Mouse (Mus musculus): ENCODE data around the gene Upb1. TPM values are rescaled to one million over a fixed set of nuclear protein-coding genes. Genes with fewer than 3 reads are reported as not detected.
"Not testable (repeated sequence)": the region's sequence is repeated elsewhere in the genome, so short reads cannot be mapped to it uniquely, and the experiment has no call there.

Upb1 gene
- 0.11 TPM in 1 of 2 replicates, not detected in the other for polyA plus RNA-seq (2014; fragmentation: Nextera tagmentation; extraction: Ambion mirVana)

DNA sequence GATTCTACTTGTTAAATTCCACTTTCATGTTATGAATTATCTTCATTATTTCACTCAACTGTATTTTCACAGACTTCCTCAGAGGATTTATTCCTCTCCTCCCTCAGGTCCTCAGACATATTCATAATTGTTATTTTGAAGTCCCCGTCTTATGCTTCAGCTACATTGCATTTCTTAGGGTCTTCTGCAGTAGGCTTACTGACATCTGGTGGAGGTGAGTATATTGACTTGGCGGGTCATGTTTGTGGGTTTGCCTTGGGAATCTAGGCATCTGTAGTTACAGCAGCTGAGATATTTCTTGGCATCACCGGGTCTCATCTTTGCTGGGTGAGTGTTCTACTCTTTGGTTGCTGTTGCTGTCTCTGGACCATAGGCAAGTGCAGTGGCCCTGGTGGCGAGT is at the start of gene Upb1:
Gene Upb1 (plus strand): TSS at position 158 of the 400 bp plus-strand sequence.
- no peaks in the 10 kb centered on the region for H3K27me3 ChIP-seq (ENCODE audit: control insufficient read depth, insufficient read depth, low read length)
- ATAC-seq (ENCODE audit: low FRiP score) (no peak), DNase-seq (ENCODE audit: low spot score) (no peak)
- H3K4me2 ChIP-seq (replicated peaks; ENCODE audit: low read depth, low read length): no peak within 1 kb of the TSS
- H3K4me3 ChIP-seq (ENCODE audit: low read depth, low read length): no peak within 1 kb of the TSS
- H3K36me3 ChIP-seq (ENCODE audit: control insufficient read depth, insufficient read depth, low read length): no peaks in the 10 kb centered on the region
- H3K9me3 ChIP-seq (ENCODE audit: control insufficient read depth, low read length): no peaks in the 10 kb centered on the region
- H3K27ac ChIP-seq (ENCODE audit: low read depth, low read length): no peak within 1 kb of the TSS
- WGBS: 89% methylated on average over 4 of the region's 4 CpGs
- no peak within 1 kb of the TSS for H3K9ac ChIP-seq (ENCODE audit: low read depth, low read length)
- H3K4me1 ChIP-seq (replicated peaks; ENCODE audit: control insufficient read depth, insufficient read depth, low read length): no peaks in the 10 kb centered on the region

- no peaks in the 10 kb centered on the region for H3K27me3 ChIP-seq (ENCODE audit: control insufficient read depth, insufficient read depth, low read length)
- H3K4me3 ChIP-seq (ENCODE audit: low read depth, low read length): no peak overlapping the region
- no peaks in the 10 kb centered on the region for H3K36me3 ChIP-seq (ENCODE audit: control insufficient read depth, insufficient read depth, low read length)
- ATAC-seq (ENCODE audit: low FRiP score): no peak
- H3K27ac ChIP-seq (ENCODE audit: low read depth, low read length): no peak overlapping the region
- no peak for DNase-seq (ENCODE audit: low spot score)
- 97% methylated on average over 12 of the region's 12 CpGs for WGBS
- H3K9me3 ChIP-seq (ENCODE audit: control insufficient read depth, low read length): no peaks in the 10 kb centered on the region
- no peaks in the 10 kb centered on the region for H3K4me1 ChIP-seq (replicated peaks; ENCODE audit: control insufficient read depth, insufficient read depth, low read length)
- no peak overlapping the region for H3K9ac ChIP-seq (ENCODE audit: low read depth, low read length)
- no peak overlapping the region for H3K4me2 ChIP-seq (replicated peaks; ENCODE audit: low read depth, low read length)
These were observed 48.4 kb upstream of the Upb1 start for GRCm38 (mm10) chr10:75352541-75352940.

DNA sequence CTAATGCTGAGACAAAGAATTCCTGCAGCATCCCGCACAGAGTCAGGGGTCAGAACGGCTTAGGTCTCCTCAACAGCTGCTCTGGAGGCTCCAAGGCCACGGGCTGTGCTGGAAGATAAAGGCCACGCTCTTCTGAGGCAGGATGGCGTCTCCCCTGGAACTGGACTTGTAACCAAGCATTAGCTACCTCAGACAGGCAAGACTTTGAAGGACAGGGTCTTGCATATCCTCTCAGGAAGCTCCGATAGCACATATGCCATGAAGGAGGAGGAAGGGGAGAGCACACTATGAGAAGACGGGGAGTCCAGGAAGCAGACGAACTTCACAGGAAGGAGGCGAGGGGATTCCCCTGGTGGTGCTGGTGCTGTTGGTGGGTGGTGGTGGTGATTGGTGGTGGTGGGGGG is 47.1 kb upstream of the Upb1 start:
- not testable (repeated sequence) for H3K4me2 ChIP-seq (replicated peaks; ENCODE audit: low read depth, low read length); DNase-seq (ENCODE audit: low spot score); H3K9ac ChIP-seq (ENCODE audit: low read depth, low read length); ATAC-seq (ENCODE audit: low FRiP score); H3K4me3 ChIP-seq (ENCODE audit: low read depth, low read length); H3K9me3 ChIP-seq (ENCODE audit: control insufficient read depth, low read length); H3K4me1 ChIP-seq (replicated peaks; ENCODE audit: control insufficient read depth, insufficient read depth, low read length); H3K27me3 ChIP-seq (ENCODE audit: control insufficient read depth, insufficient read depth, low read length); H3K36me3 ChIP-seq (ENCODE audit: control insufficient read depth, insufficient read depth, low read length); H3K27ac ChIP-seq (ENCODE audit: low read depth, low read length)
- WGBS: 75% methylated on average over 8 of the region's 9 CpGs

DNA sequence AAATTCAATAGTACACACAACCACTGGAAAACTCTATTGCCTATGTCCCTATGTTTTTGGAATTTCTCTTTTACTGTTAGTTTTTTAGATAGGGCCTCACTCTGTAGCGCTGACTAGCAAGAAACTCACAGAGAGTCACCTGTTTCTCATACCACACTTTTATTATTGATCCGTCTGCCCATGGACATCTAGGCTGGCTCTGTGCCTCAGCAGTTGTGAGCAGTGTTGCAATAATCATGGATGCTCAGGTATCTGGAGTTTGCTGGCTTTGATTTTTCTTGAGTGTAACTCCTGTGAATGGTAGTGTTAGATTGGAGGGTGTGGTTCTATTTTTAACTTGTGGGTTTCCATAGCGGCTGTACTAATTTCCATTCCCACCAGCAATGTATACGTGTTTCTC is 45.6 kb upstream of the Upb1 start:
- no peak overlapping the region for H3K4me2 ChIP-seq (replicated peaks; ENCODE audit: low read depth, low read length)
- no peak overlapping the region for H3K27ac ChIP-seq (ENCODE audit: low read depth, low read length)
- H3K4me1 ChIP-seq (replicated peaks; ENCODE audit: control insufficient read depth, insufficient read depth, low read length): no peaks in the 10 kb centered on the region
- H3K9ac ChIP-seq (ENCODE audit: low read depth, low read length): no peak overlapping the region
- H3K4me3 ChIP-seq (ENCODE audit: low read depth, low read length): no peak overlapping the region
- H3K36me3 ChIP-seq (ENCODE audit: control insufficient read depth, insufficient read depth, low read length): no peaks in the 10 kb centered on the region
- ATAC-seq (ENCODE audit: low FRiP score): no peak
- DNase-seq (ENCODE audit: low spot score): no peak
- WGBS: 81% methylated on average over 4 of the region's 4 CpGs
- H3K27me3 ChIP-seq (ENCODE audit: control insufficient read depth, insufficient read depth, low read length): no peaks in the 10 kb centered on the region
- no peaks in the 10 kb centered on the region for H3K9me3 ChIP-seq (ENCODE audit: control insufficient read depth, low read length)

GRCm38 (mm10) chr10:75364214-75364690 is 36.7 kb upstream of the Upb1 start:
- not testable (repeated sequence) for H3K9ac ChIP-seq (ENCODE audit: low read depth, low read length)
- WGBS: 20% methylated on average over 1 of the region's 1 CpGs

DNA sequence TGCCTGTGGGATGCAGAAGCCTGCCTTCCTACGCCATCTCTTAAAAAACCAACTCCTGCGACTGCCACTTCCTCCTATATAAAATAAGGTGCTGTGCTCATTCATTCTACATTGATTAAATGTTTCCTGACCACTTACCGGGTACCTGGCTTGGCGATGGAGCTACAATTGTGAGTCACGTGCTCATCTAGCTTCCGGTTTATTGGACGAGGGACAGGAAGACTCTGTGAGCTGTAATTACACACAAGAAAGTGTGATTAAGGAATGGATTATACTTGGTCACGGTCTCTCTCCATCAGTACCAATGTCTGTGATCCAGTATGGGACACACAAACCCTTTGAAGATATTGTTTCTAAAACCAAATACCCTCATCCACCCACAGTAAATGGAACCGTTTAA is 36.1 kb upstream of the Upb1 start:
- Histone ChIP-seq H3K27ac (ENCODE audit: low read depth, low read length) (no peak overlapping the region), H3K36me3 (ENCODE audit: control insufficient read depth, insufficient read depth, low read length) (no peaks in the 10 kb centered on the region), H3K4me2 (replicated peaks; ENCODE audit: low read depth, low read length) (no peak overlapping the region), H3K9ac (ENCODE audit: low read depth, low read length) (no peak overlapping the region), H3K9me3 (ENCODE audit: control insufficient read depth, low read length) (no peaks in the 10 kb centered on the region), H3K4me3 (ENCODE audit: low read depth, low read length) (no peak overlapping the region), H3K27me3 (ENCODE audit: control insufficient read depth, insufficient read depth, low read length) (no peaks in the 10 kb centered on the region), H3K4me1 (replicated peaks; ENCODE audit: control insufficient read depth, insufficient read depth, low read length) (no peaks in the 10 kb centered on the region)
- peak; percentile 1 for DNase-seq (ENCODE audit: low spot score)
- no peak; the same call in 1 of the 2 replicates for ATAC-seq (ENCODE audit: low FRiP score)
- 88% methylated on average over 9 of the region's 9 CpGs for WGBS

More at GRCm38 (mm10) chr10:75364214-75364690, 36.7 kb upstream of the Upb1 start:
- ATAC-seq (ENCODE audit: low FRiP score): peak; percentile 86
- H3K27ac ChIP-seq (ENCODE audit: low read depth, low read length); H3K4me1 ChIP-seq (replicated peaks; ENCODE audit: control insufficient read depth, insufficient read depth, low read length); H3K4me2 ChIP-seq (replicated peaks; ENCODE audit: low read depth, low read length); H3K4me3 ChIP-seq (ENCODE audit: low read depth, low read length); H3K36me3 ChIP-seq (ENCODE audit: control insufficient read depth, insufficient read depth, low read length); H3K27me3 ChIP-seq (ENCODE audit: control insufficient read depth, insufficient read depth, low read length); H3K9me3 ChIP-seq (ENCODE audit: control insufficient read depth, low read length): not testable (repeated sequence)
- peak; percentile 34 for DNase-seq (ENCODE audit: low spot score)

GRCm38 (mm10) chr10:75365231-75365633 is 35.7 kb upstream of the Upb1 start:
- 60% methylated on average over 6 of the region's 6 CpGs for WGBS
- no peak for DNase-seq (ENCODE audit: low spot score)
- Histone ChIP-seq H3K4me2 (replicated peaks; ENCODE audit: low read depth, low read length) (no peak overlapping the region), H3K27me3 (ENCODE audit: control insufficient read depth, insufficient read depth, low read length) (no peaks in the 10 kb centered on the region), H3K4me1 (replicated peaks; ENCODE audit: control insufficient read depth, insufficient read depth, low read length) (no peaks in the 10 kb centered on the region), H3K9me3 (ENCODE audit: control insufficient read depth, low read length) (no peaks in the 10 kb centered on the region), H3K36me3 (ENCODE audit: control insufficient read depth, insufficient read depth, low read length) (no peaks in the 10 kb centered on the region), H3K9ac (ENCODE audit: low read depth, low read length) (no peak overlapping the region), H3K4me3 (ENCODE audit: low read depth, low read length) (no peak overlapping the region), H3K27ac (ENCODE audit: low read depth, low read length) (no peak overlapping the region)
- no peak for ATAC-seq (ENCODE audit: low FRiP score)

- not testable (repeated sequence) for H3K4me3 ChIP-seq (ENCODE audit: low read depth, low read length); H3K4me2 ChIP-seq (replicated peaks; ENCODE audit: low read depth, low read length); H3K27me3 ChIP-seq (ENCODE audit: control insufficient read depth, insufficient read depth, low read length); H3K9ac ChIP-seq (ENCODE audit: low read depth, low read length); H3K4me1 ChIP-seq (replicated peaks; ENCODE audit: control insufficient read depth, insufficient read depth, low read length); H3K27ac ChIP-seq (ENCODE audit: low read depth, low read length); H3K9me3 ChIP-seq (ENCODE audit: control insufficient read depth, low read length); H3K36me3 ChIP-seq (ENCODE audit: control insufficient read depth, insufficient read depth, low read length); ATAC-seq (ENCODE audit: low FRiP score); DNase-seq (ENCODE audit: low spot score)
- 96% methylated on average over 11 of the region's 19 CpGs for WGBS
These were observed 27.1 kb upstream of the Upb1 start for GRCm38 (mm10) chr10:75373655-75374351.

DNA sequence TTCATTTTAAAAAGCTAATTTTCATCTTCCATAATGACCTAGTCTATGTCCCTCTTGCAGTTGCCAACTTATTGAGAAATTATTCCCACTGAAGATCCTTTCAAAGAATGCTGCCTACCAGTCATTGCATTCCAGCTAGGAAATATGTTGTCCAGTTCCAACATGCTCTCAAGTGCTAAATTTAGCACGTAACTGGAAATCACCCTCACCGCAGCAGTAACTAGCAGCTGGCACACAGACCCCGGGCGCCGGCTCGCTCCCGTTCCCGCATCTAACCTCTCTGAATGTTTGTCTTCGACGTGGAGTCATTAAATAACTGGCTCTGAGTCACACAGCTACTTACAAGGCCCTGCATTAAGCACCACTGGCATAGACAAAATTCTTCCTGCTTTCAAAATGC is 22.2 kb upstream of the Upb1 start:
- H3K36me3 ChIP-seq (ENCODE audit: control insufficient read depth, insufficient read depth, low read length): no peaks in the 10 kb centered on the region
- H3K27me3 ChIP-seq (ENCODE audit: control insufficient read depth, insufficient read depth, low read length): no peaks in the 10 kb centered on the region
- DNase-seq (ENCODE audit: low spot score): no peak
- no peak overlapping the region for H3K27ac ChIP-seq (ENCODE audit: low read depth, low read length)
- WGBS: 89% methylated on average over 10 of the region's 10 CpGs
- H3K4me3 ChIP-seq (ENCODE audit: low read depth, low read length): no peak overlapping the region
- no peak overlapping the region for H3K4me2 ChIP-seq (replicated peaks; ENCODE audit: low read depth, low read length)
- no peaks in the 10 kb centered on the region for H3K9me3 ChIP-seq (ENCODE audit: control insufficient read depth, low read length)
- no peak for ATAC-seq (ENCODE audit: low FRiP score)
- H3K9ac ChIP-seq (ENCODE audit: low read depth, low read length): no peak overlapping the region
- H3K4me1 ChIP-seq (replicated peaks; ENCODE audit: control insufficient read depth, insufficient read depth, low read length): no peaks in the 10 kb centered on the region

Measured in hindbrain, embryonic 11.5 days (tissue).